Mouse (Mus musculus) heart, embryonic 11.5 days (tissue): ENCODE measurements at regions not wholly inside any gene's neighbourhood (a gene's known extent, or its start where the extent isn't known, plus 50 kb on each side); places are given as distances from the start of the nearest gene placed in this dataset.

Experiments
- ATAC-seq: fragments of 200-750 bp; cut with Nextera tagmentation; replicated peaks from 2 replicates; pipeline ENCODE4 v1.8.0; 2017; ENCODE audit warnings: moderate library complexity; ENCODE audit not compliant: insufficient number of reproducible peaks, low FRiP score, low TSS enrichment
- H3K27ac ChIP-seq: fragments of 300-500 bp; sonication (generic); 2 replicates; pipeline ENCODE4 v1.5.1; 2014; ENCODE audit warnings: mild to moderate bottlenecking, low read depth, low read length
- H3K27me3 ChIP-seq: fragments of 300-500 bp; sonication (generic); 2 replicates; pipeline ENCODE4 v1.6.1; 2014; ENCODE audit warnings: mild to moderate bottlenecking, low read length, mixed read lengths; ENCODE audit not compliant: control insufficient read depth, insufficient read depth
- H3K36me3 ChIP-seq: fragments of 300-500 bp; sonication (generic); 2 replicates; pipeline ENCODE4 v1.6.1; 2014; ENCODE audit warnings: mild to moderate bottlenecking, low read length, moderate library complexity, mixed read lengths; ENCODE audit not compliant: control insufficient read depth, insufficient read depth
- H3K4me1 ChIP-seq: fragments of 300-500 bp; sonication (generic); 2 replicates; pipeline ENCODE4 v1.6.1; 2014; ENCODE audit warnings: low read length; ENCODE audit not compliant: control insufficient read depth, insufficient read depth
- H3K4me2 ChIP-seq: fragments of 300-500 bp; sonication (generic); 2 replicates; pipeline ENCODE4 v1.6.1; 2014; ENCODE audit warnings: mild to moderate bottlenecking, moderate library complexity
- H3K4me3 ChIP-seq: fragments of 300-500 bp; sonication (generic); 2 replicates; pipeline ENCODE4 v1.5.1; 2014; ENCODE audit warnings: low read depth, low read length
- H3K9ac ChIP-seq: fragments of 300-500 bp; sonication (generic); 2 replicates; pipeline ENCODE4 v1.6.1; 2014; ENCODE audit warnings: mild to moderate bottlenecking, low read depth, low read length, moderate library complexity
- H3K9me3 ChIP-seq: fragments of 300-500 bp; sonication (generic); replicated peaks from 2 replicates; pipeline ENCODE4 v1.6.1; 2016; ENCODE audit warnings: low read length; ENCODE audit not compliant: control insufficient read depth
- WGBS: fragments of 180-500 bp; shearing (Covaris S2); extraction: QIAGEN DNeasy Blood & Tissue Kit; methylation state at CpG from one replicate; pipeline ENCODE4 v1.1.7; 2014; ENCODE audit not compliant: insufficient replicate concordance; 5-methylcytosine and 5-hydroxymethylcytosine counted together

DNA sequence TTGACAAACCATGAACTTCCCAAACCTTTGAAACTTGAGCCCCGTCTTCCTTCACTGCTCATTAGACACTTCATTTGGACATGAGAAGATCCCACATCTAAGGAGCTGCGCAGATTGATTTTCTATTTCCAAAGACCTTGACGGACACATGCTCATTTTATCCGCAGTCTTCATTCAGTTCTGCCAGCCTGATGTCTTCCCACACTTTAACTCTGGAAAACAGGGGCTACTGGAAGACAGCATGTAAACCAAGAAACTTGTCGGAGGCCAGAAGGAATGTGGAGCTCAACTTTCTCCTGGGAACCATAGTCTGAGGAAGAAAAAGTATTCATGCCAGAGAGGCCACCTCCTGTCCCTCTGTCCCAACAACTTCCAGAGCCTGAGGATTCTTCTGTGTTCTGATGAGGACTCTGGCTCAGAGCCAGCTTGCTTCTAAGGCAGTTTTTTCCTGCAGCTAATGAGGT lies 161.8 kb downstream of the Gm19410 start:
- Histone ChIP-seq H3K4me3 (no peak overlapping the region), H3K4me1 (no peaks in the 10 kb centered on the region), H3K9ac (no peak overlapping the region), H3K27me3 (no peaks in the 10 kb centered on the region), H3K9me3 (no peaks in the 10 kb centered on the region), H3K27ac (no peak overlapping the region), H3K36me3 (no peaks in the 10 kb centered on the region), H3K4me2 (no peak overlapping the region)
- 71% methylated on average over 5 of the region's 5 CpGs for WGBS
- ATAC-seq = no peak

DNA sequence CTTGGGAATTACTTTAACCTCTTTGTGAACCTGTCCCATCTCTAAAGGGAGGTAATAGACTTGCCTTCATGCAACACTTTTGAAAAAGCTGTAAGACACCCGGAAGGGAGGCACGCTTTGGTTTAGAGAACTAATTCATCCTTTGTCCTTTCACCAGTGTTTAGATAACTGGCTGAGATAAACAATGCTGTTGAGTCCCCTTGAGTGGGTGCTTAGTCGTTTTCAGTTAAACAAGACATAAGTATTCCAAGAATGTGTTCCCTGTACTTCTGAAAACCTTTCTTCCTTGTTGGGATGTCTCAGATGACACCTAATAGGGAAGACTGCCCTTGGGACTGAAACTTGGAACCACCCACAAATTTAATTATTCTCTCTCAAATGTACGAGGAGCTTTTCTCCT lies 164.7 kb downstream of the Gm19410 start:
- Histone ChIP-seq H3K4me3 (no peak overlapping the region), H3K4me2 (no peak overlapping the region), H3K4me1 (no peaks in the 10 kb centered on the region), H3K9me3 (no peaks in the 10 kb centered on the region; the same call in 1 of the 2 replicates), H3K27me3 (no peaks in the 10 kb centered on the region), H3K36me3 (no peaks in the 10 kb centered on the region), H3K27ac (no peak overlapping the region), H3K9ac (no peak overlapping the region)
- ATAC-seq = no peak
- 26% methylated on average over 4 of the region's 4 CpGs for WGBS

DNA sequence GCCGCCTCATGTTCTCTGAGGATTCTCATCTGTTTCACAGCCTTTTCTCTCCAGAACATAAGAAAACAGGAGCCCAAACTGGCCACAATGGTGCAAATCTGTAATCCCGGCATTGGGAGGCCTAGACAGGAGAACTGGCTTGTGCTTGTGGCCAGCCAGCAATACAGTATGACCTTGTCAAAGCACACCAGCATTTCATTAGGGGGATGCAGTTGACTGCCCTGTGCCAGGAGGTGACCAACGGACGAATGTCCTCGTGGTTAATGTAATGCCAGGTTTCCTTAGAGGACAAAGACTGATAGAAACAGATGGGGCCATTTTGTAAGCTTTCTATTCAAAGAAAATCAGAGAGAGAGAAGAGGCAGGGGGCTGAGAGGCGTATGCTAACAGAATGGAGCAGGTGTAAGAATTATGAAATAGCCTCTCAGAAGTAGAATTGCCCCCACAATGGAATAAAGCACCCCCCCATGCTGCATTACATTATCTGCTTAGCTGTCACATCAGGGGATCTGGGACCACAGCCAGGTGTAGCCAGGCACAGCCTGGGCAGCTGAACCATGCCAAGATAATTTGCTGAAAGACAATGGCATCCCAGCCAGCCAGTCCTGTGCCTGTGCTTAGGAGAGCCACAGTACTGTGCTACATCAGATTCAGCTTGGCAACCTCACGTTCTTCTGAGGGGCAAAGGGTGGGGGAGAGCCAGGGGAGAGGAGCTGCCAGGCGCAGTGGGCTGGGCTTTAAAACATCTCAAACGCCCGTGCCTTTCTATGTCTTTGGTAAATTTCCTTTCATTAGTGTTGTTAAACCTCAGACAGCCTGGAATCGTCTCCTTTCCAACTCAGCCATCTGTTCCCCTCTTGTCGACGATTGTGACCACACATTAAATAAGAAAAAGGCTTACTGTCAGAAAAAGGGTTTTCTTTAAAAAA lies 167.9 kb downstream of the Gm19410 start:
- ATAC-seq = no peak
- 66% methylated on average over 13 of the region's 13 CpGs for WGBS
- H3K9me3 ChIP-seq = no peaks in the 10 kb centered on the region; the same call in 1 of the 2 replicates
- no peak overlapping the region for H3K4me3 ChIP-seq
- no peak overlapping the region for H3K4me2 ChIP-seq
- H3K27me3 ChIP-seq = no peaks in the 10 kb centered on the region
- H3K27ac ChIP-seq = no peak overlapping the region
- H3K4me1 ChIP-seq = no peaks in the 10 kb centered on the region
- H3K9ac ChIP-seq = no peak overlapping the region
- no peaks in the 10 kb centered on the region for H3K36me3 ChIP-seq

DNA sequence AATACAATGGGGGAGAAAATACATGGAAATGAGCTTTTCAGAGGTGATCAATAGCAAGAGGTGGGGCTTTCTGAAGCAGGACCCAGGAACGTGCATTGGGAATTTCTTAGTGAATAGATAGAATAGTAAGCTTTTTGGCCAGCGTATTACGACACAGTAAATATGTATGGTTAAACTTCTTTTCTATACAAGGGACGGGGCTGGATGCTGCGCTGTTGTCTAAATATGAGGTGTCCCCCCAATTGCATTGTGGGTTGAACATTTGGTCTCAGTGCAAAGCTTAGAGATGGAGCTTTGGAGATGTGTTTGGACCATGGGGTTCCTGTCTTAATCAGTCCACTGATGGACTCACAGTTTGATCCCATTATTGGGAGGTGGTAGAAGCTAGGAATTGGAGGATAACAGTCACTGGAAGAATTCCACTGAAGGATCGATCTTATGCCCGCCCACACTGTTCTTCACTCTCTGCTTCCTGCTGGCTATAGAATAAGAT lies 168.6 kb downstream of the Gm19410 start:
- Histone ChIP-seq H3K36me3 (no peaks in the 10 kb centered on the region), H3K27ac (no peak overlapping the region), H3K4me3 (no peak overlapping the region), H3K9ac (no peak overlapping the region), H3K27me3 (no peaks in the 10 kb centered on the region), H3K4me2 (no peak overlapping the region), H3K4me1 (no peaks in the 10 kb centered on the region), H3K9me3 (no peaks in the 10 kb centered on the region; the same call in 1 of the 2 replicates)
- ATAC-seq = no peak
- 89% methylated on average over 7 of the region's 7 CpGs for WGBS

DNA sequence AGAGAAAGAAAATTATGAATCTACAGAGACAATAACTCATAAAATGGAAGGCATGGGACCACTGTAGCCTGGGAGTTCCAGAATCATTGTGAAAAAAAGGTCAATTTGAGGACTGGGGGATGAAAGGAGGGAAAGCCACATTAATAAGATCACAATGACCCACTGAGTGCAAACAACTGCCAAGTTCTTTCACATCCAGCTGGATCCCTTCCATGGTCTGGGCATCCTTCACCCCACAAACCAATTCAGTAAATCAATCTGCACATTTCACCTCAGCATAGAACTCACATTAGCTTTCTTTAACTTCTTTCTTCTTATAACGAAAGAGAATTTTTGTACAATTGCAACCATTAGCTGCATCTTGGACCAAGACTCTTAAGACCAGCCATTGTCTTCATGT lies 169.4 kb downstream of the Gm19410 start:
- 90% methylated on average over 1 of the region's 1 CpGs for WGBS
- Histone ChIP-seq H3K9ac (no peak overlapping the region), H3K36me3 (no peaks in the 10 kb centered on the region), H3K4me1 (no peaks in the 10 kb centered on the region), H3K9me3 (no peaks in the 10 kb centered on the region; the same call in 1 of the 2 replicates), H3K27ac (no peak overlapping the region), H3K4me2 (no peak overlapping the region), H3K4me3 (no peak overlapping the region), H3K27me3 (no peaks in the 10 kb centered on the region)
- no peak for ATAC-seq

DNA sequence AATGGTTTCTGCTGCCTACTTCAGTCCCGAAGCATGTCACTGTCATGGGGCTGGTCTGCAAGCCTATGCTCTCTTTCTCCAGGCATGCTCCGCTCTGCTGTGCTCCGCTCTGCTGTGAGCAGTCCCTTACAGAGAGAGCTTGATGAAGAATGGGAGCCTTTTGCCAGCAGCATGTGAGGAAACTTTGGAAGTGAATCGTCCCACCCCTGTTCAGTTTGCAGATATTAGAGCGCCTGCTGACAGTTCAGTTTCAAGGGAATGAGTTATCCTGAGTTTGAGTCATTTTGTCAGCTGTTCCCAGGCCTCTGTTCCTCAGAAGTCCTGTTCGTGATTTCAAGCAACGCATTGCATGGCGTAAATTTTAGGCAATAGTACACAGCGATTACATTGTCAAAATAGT lies 173.6 kb downstream of the Gm19410 start:
- Histone ChIP-seq H3K9ac (no peak overlapping the region), H3K27ac (no peak overlapping the region), H3K4me2 (no peak overlapping the region), H3K4me3 (no peak overlapping the region), H3K9me3 (no peaks in the 10 kb centered on the region), H3K27me3 (no peaks in the 10 kb centered on the region), H3K4me1 (peaks cover 8% of the 10 kb centered on the region), H3K36me3 (no peaks in the 10 kb centered on the region)
- 84% methylated on average over 9 of the region's 9 CpGs for WGBS
- no peak for ATAC-seq

DNA sequence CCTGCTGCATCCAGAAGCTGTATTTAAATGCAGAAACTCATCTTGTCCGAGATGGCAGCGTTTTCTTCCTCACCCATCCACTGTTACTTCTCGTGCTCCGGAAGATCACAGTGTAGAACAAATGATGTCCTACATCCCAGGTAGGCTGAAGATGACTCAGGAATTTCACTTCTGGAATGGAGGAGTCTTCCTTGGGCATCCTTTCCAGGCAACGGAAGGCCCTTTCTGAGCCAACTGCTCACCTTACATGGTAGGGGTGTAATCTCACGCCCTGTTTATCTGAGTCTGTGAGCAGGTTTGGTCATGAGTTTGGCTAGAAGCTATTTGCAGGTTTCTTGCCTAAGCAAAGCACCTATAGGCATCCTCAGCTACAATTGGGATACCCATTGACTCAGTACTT lies 176.9 kb downstream of the Gm19410 start:
- 81% methylated on average over 6 of the region's 6 CpGs for WGBS
- H3K4me2 ChIP-seq = no peak overlapping the region

DNA sequence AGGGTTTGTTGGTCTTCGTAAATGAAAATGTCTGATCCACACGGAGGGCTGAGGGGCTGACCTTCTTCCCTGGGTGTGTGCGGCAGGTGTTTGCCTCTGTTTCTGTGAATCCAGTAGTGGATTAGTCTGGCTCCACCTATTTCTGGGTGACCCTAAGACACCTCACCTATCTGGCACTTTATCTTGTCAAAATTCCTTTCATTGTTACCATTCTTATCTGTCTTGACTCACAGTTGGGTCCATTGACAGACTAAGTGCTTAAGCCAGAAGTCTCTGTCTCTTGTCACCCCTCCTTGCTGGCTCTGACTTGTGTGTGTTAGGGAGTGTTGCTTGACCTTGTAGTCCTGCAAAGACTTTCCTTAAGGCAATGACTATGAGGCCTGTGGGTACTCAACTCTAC lies 178.1 kb downstream of the Gm19410 start:
- H3K9ac ChIP-seq = no peak overlapping the region
- peaks cover 24% of the 10 kb centered on the region for H3K4me1 ChIP-seq
- no peak; the same call in 1 of the 2 replicates for ATAC-seq
- no peak overlapping the region for H3K4me3 ChIP-seq
- WGBS = 31% methylated on average over 3 of the region's 3 CpGs
- no peaks in the 10 kb centered on the region for H3K27me3 ChIP-seq
- H3K27ac ChIP-seq = no peak overlapping the region
- H3K4me2 ChIP-seq = no peak overlapping the region
- H3K36me3 ChIP-seq = no peaks in the 10 kb centered on the region
- no peaks in the 10 kb centered on the region for H3K9me3 ChIP-seq

More for the DNA sequence above, 176.9 kb downstream of the Gm19410 start:
- H3K9ac ChIP-seq = no peak overlapping the region
- no peak for ATAC-seq
- H3K4me3 ChIP-seq = no peak overlapping the region
- no peaks in the 10 kb centered on the region for H3K27me3 ChIP-seq
- no peaks in the 10 kb centered on the region for H3K9me3 ChIP-seq
- H3K36me3 ChIP-seq = no peaks in the 10 kb centered on the region
- H3K4me1 ChIP-seq = peaks cover 20% of the 10 kb centered on the region
- H3K27ac ChIP-seq = no peak overlapping the region
